Mouse (Mus musculus) spleen, adult 2 months (tissue): ENCODE results near the gene Dclk2. TPM values are rescaled to one million over a fixed set of nuclear protein-coding genes. Genes with fewer than 3 reads are reported as not detected.
A peak's percentile ranks its signal among the peaks of the same experiment; 100 is the strongest.

Experiments
- DNase-seq, 2 experiments: peaks; one replicate each; pipeline versions ENCODE4 v3.0.0 to v3.0.0-alpha.2; 2012 to 2021; ENCODE audit warnings: low spot score in 2 of 2, low read depth in 1 of 2
- H3K27ac ChIP-seq: fragments of 200-500 bp; 2 replicates; pipeline ENCODE4 v1.5.1; 2012; ENCODE audit warnings: low read length, inconsistent platforms; ENCODE audit not compliant: insufficient read depth
- H3K27me3 ChIP-seq: fragments of 200-500 bp; 2 replicates; pipeline ENCODE4 v1.6.1; 2012; ENCODE audit warnings: mild to moderate bottlenecking, moderate library complexity, low read length, inconsistent platforms; ENCODE audit not compliant: control insufficient read depth, insufficient read depth
- H3K36me3 ChIP-seq: fragments of 200-500 bp; 2 replicates; pipeline ENCODE4 v1.6.1; 2012; ENCODE audit warnings: mild to moderate bottlenecking, low read length, inconsistent platforms; ENCODE audit not compliant: control insufficient read depth, insufficient read depth
- H3K4me1 ChIP-seq: fragments of 200-500 bp; 2 replicates; pipeline ENCODE4 v1.6.1; 2011; ENCODE audit warnings: inconsistent platforms; ENCODE audit not compliant: control insufficient read depth, insufficient read depth, insufficient read length
- H3K4me3 ChIP-seq: fragments of 200-500 bp; 2 replicates; pipeline ENCODE4 v1.5.1; 2011; ENCODE audit warnings: mild to moderate bottlenecking, inconsistent platforms; ENCODE audit not compliant: insufficient read depth, insufficient read length; ENCODE audit errors: extremely low read depth
- CTCF ChIP-seq: fragments of 200-500 bp; IDR thresholded peaks from 2 replicates; pipeline ENCODE4 v1.5.1; 2011; ENCODE audit warnings: mild to moderate bottlenecking, inconsistent platforms; ENCODE audit not compliant: insufficient read depth, insufficient read length, insufficient replicate concordance; ENCODE audit errors: extremely low read depth
- POLR2A ChIP-seq: fragments of 200-500 bp; IDR thresholded peaks from 2 replicates; pipeline ENCODE4 v1.6.1; 2011; ENCODE audit warnings: low read depth, low read length, inconsistent platforms
- WGBS: fragments of 180-500 bp; shearing (Covaris S2); methylation state at CpG from one replicate; pipeline ENCODE4 v1.1.7; 2018; 5-methylcytosine and 5-hydroxymethylcytosine counted together
- polyA plus RNA-seq: library from polyadenylated mRNA; depleted of rRNA; stranded (reverse); fragments of >200 nt; gene quantifications from 2 replicates; pipeline ENCODE4 v1.2.3, GENCODE M21; 2012

The Dclk2 gene
- polyA plus RNA-seq, 1 experiment: 11.9 TPM

GRCm38 (mm10) chr3:86849337-86849736, 71.3 kb downstream of the Dclk2 start:
- DNase-seq: no peak
- H3K4me3 ChIP-seq: no peak overlapping the region
- peaks cover 13% of the 10 kb centered on the region for H3K4me1 ChIP-seq
- no peak overlapping the region for H3K27ac ChIP-seq
- no peak for TF ChIP-seq CTCF
- no peak for TF ChIP-seq POLR2A
- no peaks in the 10 kb centered on the region for H3K27me3 ChIP-seq
- 79% methylated on average over 2 of the region's 2 CpGs for WGBS
- no peaks in the 10 kb centered on the region for H3K36me3 ChIP-seq

- no peak for DNase-seq
- no peak for TF ChIP-seq CTCF
- no peak for TF ChIP-seq POLR2A
- Histone ChIP-seq H3K27ac (no peak overlapping the region), H3K36me3 (no peaks in the 10 kb centered on the region), H3K4me1 (peaks cover 17% of the 10 kb centered on the region), H3K4me3 (no peak overlapping the region), H3K27me3 (no peaks in the 10 kb centered on the region)
- WGBS: 89% methylated on average over 2 of the region's 2 CpGs
Measured at GRCm38 (mm10) chr3:86847536-86847935, 73.1 kb downstream of the Dclk2 start.

- Histone ChIP-seq H3K4me3 (no peak overlapping the region), H3K27me3 (no peaks in the 10 kb centered on the region), H3K27ac (no peak overlapping the region), H3K4me1 (peaks cover 17% of the 10 kb centered on the region), H3K36me3 (no peaks in the 10 kb centered on the region)
- TF ChIP-seq CTCF (no peak), POLR2A (no peak)
- no peak for DNase-seq
- WGBS: 70% methylated on average over 4 of the region's 4 CpGs
Measured at GRCm38 (mm10) chr3:86846036-86846435, 74.6 kb downstream of the Dclk2 start.

GRCm38 (mm10) chr3:86845578-86845977, 75.1 kb downstream of the Dclk2 start:
- TF ChIP-seq CTCF (no peak), POLR2A (no peak)
- no peak overlapping the region for H3K4me3 ChIP-seq
- DNase-seq: no peak

GRCm38 (mm10) chr3:86844804-86845481, 75.7 kb downstream of the Dclk2 start:
- peak in 1 of 2 experiments; percentile 35 for DNase-seq

More at GRCm38 (mm10) chr3:86845578-86845977, 75.1 kb downstream of the Dclk2 start:
- H3K4me1 ChIP-seq: peaks cover 17% of the 10 kb centered on the region
- 88% methylated on average over 1 of the region's 1 CpGs for WGBS
- H3K36me3 ChIP-seq: no peaks in the 10 kb centered on the region
- no peaks in the 10 kb centered on the region for H3K27me3 ChIP-seq
- H3K27ac ChIP-seq: no peak overlapping the region

GRCm38 (mm10) chr3:86842461-86842860, 78.2 kb downstream of the Dclk2 start:
- peaks cover 11% of the 10 kb centered on the region; the same call in 1 of the 2 replicates for H3K4me1 ChIP-seq
- DNase-seq: no peak
- no peaks in the 10 kb centered on the region for H3K36me3 ChIP-seq
- 78% methylated on average over 2 of the region's 2 CpGs for WGBS
- TF ChIP-seq CTCF (no peak), POLR2A (no peak)
- peak overlapping the region; percentile 60 for H3K27ac ChIP-seq
- H3K4me3 ChIP-seq: no peak overlapping the region
- no peaks in the 10 kb centered on the region for H3K27me3 ChIP-seq

More at GRCm38 (mm10) chr3:86844804-86845481, 75.7 kb downstream of the Dclk2 start:
- no peaks in the 10 kb centered on the region for H3K27me3 ChIP-seq
- WGBS: 51% methylated on average over 8 of the region's 8 CpGs
- no peak overlapping the region for H3K4me3 ChIP-seq
- TF ChIP-seq CTCF (no peak), POLR2A (no peak)
- no peaks in the 10 kb centered on the region for H3K36me3 ChIP-seq
- H3K27ac ChIP-seq: no peak overlapping the region
- peaks cover 17% of the 10 kb centered on the region for H3K4me1 ChIP-seq

GRCm38 (mm10) chr3:86839606-86840005, 81.0 kb downstream of the Dclk2 start:
- no peaks in the 10 kb centered on the region for H3K27me3 ChIP-seq
- peaks cover 4% of the 10 kb centered on the region; the same call in 1 of the 2 replicates for H3K4me1 ChIP-seq
- no peak overlapping the region for H3K4me3 ChIP-seq
- WGBS: 70% methylated on average over 3 of the region's 3 CpGs
- no peak for TF ChIP-seq POLR2A
- no peaks in the 10 kb centered on the region for H3K36me3 ChIP-seq
- no peak overlapping the region for H3K27ac ChIP-seq
- DNase-seq: no peak
